Mouse (Mus musculus) stomach, embryonic 16.5 days (tissue): ENCODE data around the gene D5Ertd579e. TPM values are rescaled to one million over a fixed set of nuclear protein-coding genes. Genes with fewer than 3 reads are reported as not detected.

ENCODE experiments used
- ATAC-seq: fragments of 200-750 bp; cut with Nextera tagmentation; 2 replicates; pipeline ENCODE4 v1.8.0; 2017; ENCODE audit warnings: moderate number of reproducible peaks, moderate TSS enrichment; ENCODE audit not compliant: insufficient read depth, low FRiP score
- H3K27ac ChIP-seq: fragments of 300-500 bp; sonication (generic); 2 replicates; pipeline ENCODE4 v1.5.1; 2014; ENCODE audit warnings: low read length
- H3K27me3 ChIP-seq: fragments of 300-500 bp; sonication (generic); 2 replicates; pipeline ENCODE4 v1.6.1; 2014; ENCODE audit warnings: low read length, control low read depth, mixed read lengths; ENCODE audit not compliant: control insufficient read depth, insufficient read depth
- H3K36me3 ChIP-seq: fragments of 300-500 bp; sonication (generic); 2 replicates; pipeline ENCODE4 v1.6.1; 2014; ENCODE audit warnings: low read length; ENCODE audit not compliant: control insufficient read depth, insufficient read depth
- H3K4me1 ChIP-seq: fragments of 300-500 bp; sonication (generic); 2 replicates; pipeline ENCODE4 v1.6.1; 2014; ENCODE audit warnings: low read length, control low read depth, mixed read lengths; ENCODE audit not compliant: control insufficient read depth, insufficient read depth
- H3K4me2 ChIP-seq: fragments of 300-500 bp; sonication (generic); 2 replicates; pipeline ENCODE4 v1.6.1; 2014; ENCODE audit warnings: low read depth, low read length, mixed read lengths
- H3K4me3 ChIP-seq: fragments of 300-500 bp; sonication (generic); replicated peaks from 2 replicates; pipeline ENCODE4 v1.5.1; 2014; ENCODE audit warnings: mild to moderate bottlenecking, low read length
- H3K9ac ChIP-seq: fragments of 300-500 bp; sonication (generic); 2 replicates; pipeline ENCODE4 v1.6.1; 2014; ENCODE audit warnings: low read length
- H3K9me3 ChIP-seq: fragments of 300-500 bp; sonication (generic); replicated peaks from 2 replicates; pipeline ENCODE4 v1.6.1; 2016; ENCODE audit warnings: low read length, control low read depth; ENCODE audit not compliant: control insufficient read depth
- WGBS: fragments of 180-500 bp; shearing (Covaris S2); extraction: QIAGEN DNeasy Blood & Tissue Kit; methylation state at CpG from one replicate; pipeline ENCODE4 v1.1.7; 2014; 5-methylcytosine and 5-hydroxymethylcytosine counted together
- polyA plus RNA-seq: library from polyadenylated mRNA; unstranded; fragments of >200 nt; fragmentation: Nextera tagmentation; extraction: Ambion mirVana; gene quantifications from 2 replicates; pipeline ENCODE4 v1.2.1, GENCODE M21; 2015

The D5Ertd579e gene
- polyA plus RNA-seq, 1 experiment from 2014 or later: 20.5 TPM

DNA sequence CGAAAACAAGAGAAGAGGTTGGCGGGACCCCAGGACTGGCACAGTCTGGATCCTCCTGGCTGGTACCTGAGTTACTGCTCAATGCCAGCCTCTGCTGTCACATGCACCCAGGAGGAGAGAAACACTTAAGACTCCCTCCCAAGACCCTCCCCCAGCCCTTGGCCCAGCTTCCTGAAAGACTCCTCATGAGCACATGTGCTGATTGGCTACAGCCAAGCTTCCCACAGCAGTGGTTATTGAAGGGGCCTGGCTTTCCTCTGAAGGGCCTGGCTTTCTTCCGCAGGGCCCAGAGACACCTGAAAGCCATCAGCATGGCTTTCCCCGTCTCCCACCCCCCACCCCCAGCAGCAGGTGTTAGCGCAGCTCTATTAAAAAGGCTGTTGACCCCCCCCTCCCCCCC, 102.6 kb downstream of the D5Ertd579e start, which contains the start of gene Tbc1d14:
Tbc1d14 (minus strand) TSS at position 101 of the 400 bp plus-strand sequence.
- 74% methylated on average over 5 of the region's 5 CpGs for WGBS
- Histone ChIP-seq H3K4me1 (no peaks in the 10 kb centered on the region), H3K36me3 (no peaks in the 10 kb centered on the region), H3K27ac (no peak within 1 kb of the TSS), H3K9ac (no peak within 1 kb of the TSS), H3K4me2 (no peak within 1 kb of the TSS), H3K4me3 (no peak within 1 kb of the TSS), H3K27me3 (no peaks in the 10 kb centered on the region), H3K9me3 (no peaks in the 10 kb centered on the region)
- no peak for ATAC-seq

GRCm38 (mm10) chr5:36590499-36590920, 105.3 kb downstream of the D5Ertd579e start:
- H3K9ac ChIP-seq: no peak overlapping the region
- no peak overlapping the region for H3K4me2 ChIP-seq
- H3K27ac ChIP-seq: no peak overlapping the region
- WGBS: 59% methylated on average over 5 of the region's 5 CpGs
- H3K9me3 ChIP-seq: no peaks in the 10 kb centered on the region
- no peaks in the 10 kb centered on the region for H3K27me3 ChIP-seq
- no peaks in the 10 kb centered on the region for H3K4me1 ChIP-seq
- H3K36me3 ChIP-seq: no peaks in the 10 kb centered on the region
- peak; percentile 36; the same call in 1 of the 2 replicates for ATAC-seq
- H3K4me3 ChIP-seq: no peak overlapping the region

DNA sequence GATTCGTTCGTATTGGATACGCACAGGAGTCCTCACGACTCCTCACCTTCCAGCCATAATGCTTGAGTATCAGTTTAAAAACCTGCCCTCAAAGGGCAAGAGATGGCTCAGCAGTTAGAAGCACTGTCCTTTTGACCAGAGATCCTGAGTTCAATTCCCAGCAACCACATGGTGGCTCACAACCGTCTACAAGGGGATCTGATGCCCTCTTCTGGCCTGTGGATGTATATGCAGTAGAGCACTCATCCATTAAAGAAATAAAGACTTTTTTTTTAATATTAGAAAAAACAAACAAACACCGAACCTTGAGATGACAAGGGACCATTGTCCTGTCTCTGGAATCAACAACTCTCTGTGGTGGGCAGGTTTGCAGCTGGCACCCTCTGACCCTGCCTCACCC, 111.5 kb downstream of the D5Ertd579e start:
- no peak for ATAC-seq
- 66% methylated on average over 6 of the region's 6 CpGs for WGBS
- no peaks in the 10 kb centered on the region for H3K27me3 ChIP-seq
- H3K36me3 ChIP-seq: no peaks in the 10 kb centered on the region
- H3K9ac ChIP-seq: no peak overlapping the region
- H3K4me3 ChIP-seq: no peak overlapping the region
- no peak overlapping the region for H3K4me2 ChIP-seq
- H3K27ac ChIP-seq: no peak overlapping the region
- H3K9me3 ChIP-seq: no peaks in the 10 kb centered on the region
- H3K4me1 ChIP-seq: 0 out of 2 replicates have a peak, but pooled peaks cover 7% of the 10 kb centered on the region

GRCm38 (mm10) chr5:36581924-36582642, 113.7 kb downstream of the D5Ertd579e start:
- Histone ChIP-seq H3K9me3 (no peaks in the 10 kb centered on the region), H3K9ac (peak overlapping the region; percentile 77), H3K27me3 (no peaks in the 10 kb centered on the region), H3K4me1 (0 out of 2 replicates have a peak, but pooled peaks cover 7% of the 10 kb centered on the region), H3K4me2 (peak overlapping the region; percentile 91), H3K27ac (peak overlapping the region; percentile 83), H3K4me3 (peak overlapping the region; percentile 67), H3K36me3 (no peaks in the 10 kb centered on the region)
- WGBS: under 1% methylated on average over 54 of the region's 54 CpGs
- peak; percentile 99 for ATAC-seq

- WGBS: 2% methylated on average over 40 of the region's 40 CpGs
- 0 out of 2 replicates have a peak, but pooled peaks have one; percentile 1 for ATAC-seq
- Histone ChIP-seq H3K36me3 (no peaks in the 10 kb centered on the region), H3K27ac (no peak overlapping the region; the same call in 1 of the 2 replicates), H3K4me2 (peak overlapping the region; percentile 91), H3K4me1 (0 out of 2 replicates have a peak, but pooled peaks cover 7% of the 10 kb centered on the region), H3K9ac (peak overlapping the region; percentile 75), H3K27me3 (no peaks in the 10 kb centered on the region), H3K4me3 (peak overlapping the region; percentile 67), H3K9me3 (no peaks in the 10 kb centered on the region)
Observed at GRCm38 (mm10) chr5:36581259-36581923, 114.4 kb downstream of the D5Ertd579e start.

- H3K27me3 ChIP-seq: no peaks in the 10 kb centered on the region
- no peak overlapping the region for H3K27ac ChIP-seq
- peaks cover 14% of the 10 kb centered on the region for H3K4me1 ChIP-seq
- no peak overlapping the region for H3K9ac ChIP-seq
- no peaks in the 10 kb centered on the region for H3K36me3 ChIP-seq
- 77% methylated on average over 7 of the region's 7 CpGs for WGBS
- no peak overlapping the region for H3K4me2 ChIP-seq
- ATAC-seq: no peak
- H3K9me3 ChIP-seq: no peaks in the 10 kb centered on the region
- no peak overlapping the region for H3K4me3 ChIP-seq
Observed at GRCm38 (mm10) chr5:36579967-36580366, 115.9 kb downstream of the D5Ertd579e start.

GRCm38 (mm10) chr5:36578982-36579381, 116.8 kb downstream of the D5Ertd579e start:
- H3K4me3 ChIP-seq: no peak overlapping the region
- 58% methylated on average over 2 of the region's 2 CpGs for WGBS
- H3K27ac ChIP-seq: no peak overlapping the region
- H3K27me3 ChIP-seq: no peaks in the 10 kb centered on the region
- H3K9me3 ChIP-seq: no peaks in the 10 kb centered on the region
- no peak overlapping the region for H3K4me2 ChIP-seq
- H3K9ac ChIP-seq: no peak overlapping the region
- no peaks in the 10 kb centered on the region for H3K36me3 ChIP-seq
- peaks cover 23% of the 10 kb centered on the region for H3K4me1 ChIP-seq
- ATAC-seq: no peak

DNA sequence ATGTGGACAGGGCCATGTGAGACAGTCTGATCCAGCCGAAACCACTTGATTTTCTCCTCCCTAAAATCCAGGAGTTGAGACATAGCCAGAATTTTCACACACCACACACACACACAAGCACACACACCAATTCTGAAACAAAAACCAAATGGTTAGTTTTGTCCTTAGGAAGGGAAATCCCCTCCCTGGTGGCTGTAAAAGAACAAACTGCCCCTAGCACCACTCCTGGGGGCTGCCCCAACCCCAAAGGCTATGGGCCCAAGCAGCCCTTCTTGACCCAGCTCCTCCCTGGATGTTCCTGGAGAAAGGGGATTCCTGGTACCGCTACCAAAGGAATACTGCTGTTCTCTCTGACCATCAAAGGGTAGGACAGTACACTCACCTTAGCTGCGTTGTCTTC, 119.4 kb downstream of the D5Ertd579e start:
- H3K4me2 ChIP-seq: no peak overlapping the region
- no peak for ATAC-seq
- H3K9me3 ChIP-seq: no peaks in the 10 kb centered on the region
- no peak overlapping the region for H3K27ac ChIP-seq
- WGBS: 85% methylated on average over 3 of the region's 3 CpGs
- H3K4me1 ChIP-seq: peaks cover 23% of the 10 kb centered on the region
- H3K9ac ChIP-seq: no peak overlapping the region
- H3K36me3 ChIP-seq: no peaks in the 10 kb centered on the region
- no peak overlapping the region for H3K4me3 ChIP-seq
- H3K27me3 ChIP-seq: no peaks in the 10 kb centered on the region

DNA sequence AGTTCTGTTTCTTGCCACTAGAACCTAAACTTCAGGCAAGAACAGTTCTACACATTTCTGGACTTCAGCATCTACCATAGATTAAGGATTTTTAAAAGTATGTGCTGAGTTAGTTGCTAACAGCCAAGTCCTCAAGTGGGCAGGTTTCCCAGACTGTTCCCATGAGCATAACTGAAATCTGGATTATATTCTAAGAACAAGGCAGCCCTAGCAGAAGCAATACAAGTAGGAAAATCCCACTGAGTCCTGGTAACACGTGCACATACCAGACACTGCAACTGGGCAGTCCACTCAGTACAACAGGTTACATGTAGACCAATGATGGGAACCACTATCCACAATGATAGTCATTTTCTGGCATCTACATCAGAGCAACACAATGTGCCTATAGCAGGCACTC, 120.1 kb downstream of the D5Ertd579e start:
- peaks cover 16% of the 10 kb centered on the region for H3K4me1 ChIP-seq
- no peak overlapping the region for H3K9ac ChIP-seq
- no peak overlapping the region for H3K4me2 ChIP-seq
- peak overlapping the region; percentile 90; the same call in 1 of the 2 replicates for H3K27ac ChIP-seq
- 85% methylated on average over 1 of the region's 1 CpGs for WGBS
- no peak for ATAC-seq
- no peak overlapping the region for H3K4me3 ChIP-seq
- H3K9me3 ChIP-seq: no peaks in the 10 kb centered on the region
- no peaks in the 10 kb centered on the region for H3K27me3 ChIP-seq
- no peaks in the 10 kb centered on the region for H3K36me3 ChIP-seq
